Mouse (Mus musculus) forelimb bud, embryonic 11.5 days (tissue): ENCODE results near the gene Rara.

Experiments used
- DNase-seq: peaks from one replicate; pipeline ENCODE4 v3.0.0-alpha.2; 2012; ENCODE audit warnings: low read depth, low spot score

Rara gene

GRCm38 (mm10) chr11:98952736-98953135, 25.1 kb downstream of the Rara start:
- DNase-seq: no peak

GRCm38 (mm10) chr11:98953361-98953760, 25.7 kb downstream of the Rara start:
- no peak for DNase-seq

GRCm38 (mm10) chr11:98953835-98954320, 26.3 kb downstream of the Rara start:
- DNase-seq: no peak

GRCm38 (mm10) chr11:98954373-98954772, 26.8 kb downstream of the Rara start:
- DNase-seq: peak; percentile 66

GRCm38 (mm10) chr11:98954801-98955706, 27.4 kb downstream of the Rara start:
- no peak for DNase-seq

- no peak for DNase-seq
These were observed 28.2 kb downstream of the Rara start for GRCm38 (mm10) chr11:98955707-98956235.

- no peak for DNase-seq
These were observed 28.7 kb downstream of the Rara start for GRCm38 (mm10) chr11:98956340-98956739.

- no peak for DNase-seq
These were observed 32.1 kb downstream of the Rara start for GRCm38 (mm10) chr11:98959437-98960312.

- DNase-seq: no peak
These were observed 32.8 kb downstream of the Rara start for GRCm38 (mm10) chr11:98960313-98960906.

- DNase-seq: no peak
These were observed 33.5 kb downstream of the Rara start for GRCm38 (mm10) chr11:98961051-98961592.

- DNase-seq: no peak
These were observed 34.1 kb downstream of the Rara start for GRCm38 (mm10) chr11:98961766-98962165.

- DNase-seq: no peak
These were observed 34.9 kb downstream of the Rara start for GRCm38 (mm10) chr11:98962421-98963095.

- DNase-seq: peak; percentile 66
These were observed 35.8 kb downstream of the Rara start for GRCm38 (mm10) chr11:98963191-98964021.

GRCm38 (mm10) chr11:98964201-98964615, 36.6 kb downstream of the Rara start:
- DNase-seq: no peak

GRCm38 (mm10) chr11:98964616-98965415, 37.2 kb downstream of the Rara start:
- peak; percentile 53 for DNase-seq

GRCm38 (mm10) chr11:98965416-98966077, 37.9 kb downstream of the Rara start:
- DNase-seq: no peak

GRCm38 (mm10) chr11:98966499-98967141, 39.0 kb downstream of the Rara start:
- no peak for DNase-seq

- DNase-seq: no peak
These were observed 40.5 kb downstream of the Rara start for GRCm38 (mm10) chr11:98968079-98968478.
